Mouse (Mus musculus) cerebellum, postnatal 10 days (tissue): ENCODE measurements around the gene Pth2r.

Experiments used
- DNase-seq, 2 experiments: peaks; one replicate each; pipeline ENCODE4 v3.0.0; 2021; ENCODE audit warnings: mixed read lengths in 2 of 2

Gene Pth2r

DNA sequence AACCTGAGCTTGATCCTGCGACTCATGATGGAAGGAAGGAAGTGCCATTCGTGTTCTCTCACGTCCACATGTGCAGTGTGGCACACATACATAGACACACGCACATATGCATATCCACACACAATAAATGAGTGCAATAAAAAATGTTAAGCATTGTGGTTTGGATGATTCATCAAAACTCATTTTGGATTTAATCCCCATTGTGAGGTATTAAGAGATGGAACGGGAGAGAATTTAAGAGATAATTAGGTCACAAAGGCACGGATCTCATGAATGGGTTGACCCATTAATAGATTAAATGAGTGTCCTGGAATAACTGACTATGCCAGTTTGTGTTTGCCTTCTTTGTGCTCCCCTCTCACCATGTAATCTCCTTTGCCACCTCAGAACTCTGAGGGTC lies at the start of gene Pth2r:
Gene Pth2r, plus strand, starts transcription at position 301 of the 400 bp plus-strand sequence.
- no peak for DNase-seq

DNA sequence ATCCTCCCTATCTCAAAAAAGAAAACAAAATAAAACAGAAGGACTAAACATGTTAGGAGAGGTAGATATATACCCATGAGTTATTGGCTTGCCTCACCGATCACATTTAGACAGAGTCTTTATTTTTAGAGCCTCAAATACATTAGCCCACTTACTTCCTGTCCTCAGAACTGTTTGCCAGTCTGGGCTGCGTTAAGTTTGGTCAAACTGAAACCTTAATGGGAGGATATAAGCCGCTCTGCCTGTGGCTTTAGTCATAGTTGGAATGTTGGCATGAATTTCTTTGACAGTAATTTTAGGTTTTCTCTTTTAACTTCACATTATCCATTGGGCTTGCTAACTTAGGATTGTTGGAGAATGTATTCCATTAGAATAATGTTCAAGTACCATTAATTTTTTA lies 44.1 kb upstream of the Pth2r start:
- DNase-seq, result no peak

- DNase-seq, result no peak
Observed at GRCm38 (mm10) chr1:65245637-65246036, 36.2 kb upstream of the Pth2r start.

DNA sequence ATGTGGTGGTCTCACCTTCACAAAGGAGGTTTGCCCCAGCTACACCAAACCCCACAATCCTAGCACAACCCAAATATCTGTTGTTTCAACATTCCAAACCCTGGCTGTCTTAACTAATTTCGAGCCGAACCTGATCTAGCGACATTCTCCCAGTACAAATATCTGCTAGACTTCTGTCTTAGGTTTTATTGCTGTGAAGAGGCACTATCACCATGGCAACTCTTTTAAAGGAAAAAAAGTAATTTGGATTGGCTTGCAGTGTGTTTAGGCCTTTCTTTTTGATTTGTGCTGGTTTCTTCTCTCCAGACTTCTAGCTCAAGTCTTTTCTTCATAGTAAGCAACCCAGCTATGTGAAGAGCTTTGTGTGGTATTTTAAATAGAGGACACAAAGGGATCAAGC lies 1.4 kb upstream of the Pth2r start:
- DNase-seq, result no peak

DNA sequence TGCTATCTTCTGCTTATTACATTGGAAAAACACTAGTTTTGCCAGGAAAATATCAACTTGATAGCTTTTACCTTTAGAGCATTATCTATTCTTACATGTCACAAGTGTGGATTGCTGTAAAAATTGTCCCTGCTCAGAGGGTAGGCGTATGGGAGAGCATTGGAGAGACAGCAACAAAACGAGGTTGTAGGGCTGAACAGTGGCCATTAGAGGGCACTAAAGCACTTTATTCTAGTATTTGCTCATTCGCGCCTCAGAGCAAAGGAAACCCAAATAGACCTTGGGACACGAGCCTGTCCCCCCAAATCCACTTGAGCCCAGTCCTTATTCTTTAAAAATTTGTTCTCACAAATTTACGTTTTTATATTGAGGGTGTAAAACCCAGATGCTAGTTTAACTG lies 910 bp downstream of the Pth2r start:
- DNase-seq, result peak; percentile 71 to 81

- DNase-seq, result no peak
Observed at GRCm38 (mm10) chr1:65308476-65308875, 26.6 kb downstream of the Pth2r start.

GRCm38 (mm10) chr1:65311214-65311933 lies 29.5 kb downstream of the Pth2r start:
- DNase-seq, result peak; percentile 22 to 27

GRCm38 (mm10) chr1:65312118-65312517 lies 30.3 kb downstream of the Pth2r start:
- peak; percentile 72 to 82 for DNase-seq

GRCm38 (mm10) chr1:65312896-65313295 lies 31.0 kb downstream of the Pth2r start:
- peak; percentile 45 to 58 for DNase-seq

DNA sequence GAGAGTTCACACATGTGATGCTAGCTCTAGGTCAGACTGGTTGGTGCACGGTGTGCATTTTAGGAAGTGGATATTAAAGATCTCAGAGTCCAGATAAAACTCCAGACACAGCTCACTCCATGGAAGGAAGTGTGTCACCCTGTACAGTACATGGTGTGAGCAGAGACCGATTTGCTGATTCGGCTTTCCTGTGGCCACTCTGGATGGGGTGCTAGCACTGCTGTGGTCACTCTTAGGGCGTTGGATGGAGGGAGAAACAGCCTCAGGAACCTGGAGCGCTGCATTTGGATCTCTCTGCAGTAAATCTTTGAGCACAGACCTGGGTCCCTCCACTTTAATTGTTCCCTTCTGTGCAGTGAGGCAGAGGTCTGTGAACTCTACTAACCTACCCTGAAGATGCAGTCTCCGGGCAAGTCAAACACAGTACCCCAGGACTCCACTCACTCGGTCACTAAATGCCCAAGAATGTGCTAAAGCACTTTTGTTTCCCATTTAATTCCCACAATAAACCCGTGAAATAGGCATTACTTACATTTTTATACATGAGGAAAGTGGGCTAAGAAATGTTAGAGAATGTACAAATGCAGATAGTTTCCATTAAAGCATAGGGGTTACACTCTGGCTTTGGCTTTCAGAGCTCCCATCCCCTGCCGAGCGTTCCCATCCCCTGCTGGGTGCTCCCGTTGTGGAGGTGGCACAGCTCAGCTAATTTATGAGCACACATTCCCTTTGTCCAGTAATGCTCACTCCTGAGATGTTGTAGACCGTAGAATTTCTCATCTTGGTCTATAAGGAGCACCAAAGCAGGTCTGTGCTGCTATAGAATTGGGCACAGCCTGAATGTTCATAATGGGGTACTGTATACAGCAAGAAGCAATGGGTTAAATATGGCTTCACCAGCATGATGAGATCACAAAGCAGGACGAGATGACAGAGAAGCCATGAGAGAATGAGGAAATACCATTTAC lies 32.5 kb downstream of the Pth2r start:
- DNase-seq, result peak in 1 of 2 experiments; percentile 10

DNA sequence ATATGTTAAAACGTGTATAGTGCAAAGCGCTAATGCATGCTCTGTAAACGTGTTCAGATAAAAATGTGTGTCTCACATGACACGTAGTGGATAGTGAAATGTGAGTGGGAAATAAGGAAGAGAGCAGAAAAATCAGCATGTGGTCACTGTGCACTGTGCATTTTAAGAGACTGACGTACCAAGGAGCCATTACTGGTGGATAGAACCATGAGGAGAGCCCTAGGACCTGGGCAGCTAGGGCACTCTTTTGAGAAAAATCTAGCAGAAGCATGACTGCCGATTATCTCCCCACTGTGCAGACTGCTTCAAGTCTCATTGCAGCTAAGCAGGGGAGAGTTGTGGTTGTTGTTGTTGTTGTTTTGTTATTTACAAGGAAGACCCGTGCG lies 33.2 kb downstream of the Pth2r start:
- no peak for DNase-seq

- DNase-seq, result no peak
Observed at GRCm38 (mm10) chr1:65334026-65334425, 52.2 kb downstream of the Pth2r start.

GRCm38 (mm10) chr1:65337768-65338167 lies 55.9 kb downstream of the Pth2r start:
- DNase-seq, result no peak

DNA sequence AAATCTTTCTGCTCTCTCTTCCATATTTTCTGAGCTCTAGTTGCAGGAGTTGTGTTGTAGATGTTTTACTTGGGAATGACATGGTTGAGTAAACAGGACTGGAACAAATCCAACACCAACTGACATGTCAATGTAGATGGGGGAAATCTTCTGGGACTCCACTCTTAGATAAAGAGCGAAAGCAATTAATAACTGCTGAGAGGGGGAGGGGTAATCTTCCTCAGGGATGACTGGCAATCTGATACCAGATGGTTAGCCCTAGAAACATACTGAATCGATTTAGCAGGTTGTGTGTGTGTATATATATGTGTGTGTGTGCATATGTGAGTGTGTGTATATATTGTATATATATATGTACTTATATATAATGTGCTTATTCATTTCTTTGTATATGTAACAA lies 58.4 kb downstream of the Pth2r start:
- peak in 1 of 2 experiments; percentile 16 for DNase-seq

- DNase-seq, result no peak
Observed at GRCm38 (mm10) chr1:65352979-65353378, 71.1 kb downstream of the Pth2r start.

DNA sequence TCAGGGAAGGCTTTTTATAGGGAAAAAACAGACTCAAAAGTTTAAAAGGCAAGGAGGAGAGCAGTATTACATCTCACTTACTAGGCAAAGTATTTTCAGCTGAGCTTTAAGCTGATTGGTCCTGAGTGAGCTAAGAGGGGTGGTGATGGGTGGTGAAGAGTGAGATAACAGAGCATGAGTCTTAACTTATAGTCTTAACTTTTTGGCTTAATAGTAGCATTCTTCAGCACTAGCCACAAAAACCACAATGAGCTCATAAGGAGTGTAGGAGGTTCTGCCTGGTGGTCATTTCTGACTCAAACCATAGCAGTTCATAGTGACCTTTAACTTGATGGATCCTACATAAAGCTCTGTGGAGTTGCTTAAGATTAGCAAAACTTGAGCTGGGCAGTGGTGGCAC lies 72.3 kb downstream of the Pth2r start:
- DNase-seq, result no peak

- peak; percentile 67 to 73 for DNase-seq
Observed at GRCm38 (mm10) chr1:65388328-65388727, 106.5 kb downstream of the Pth2r start.

DNA sequence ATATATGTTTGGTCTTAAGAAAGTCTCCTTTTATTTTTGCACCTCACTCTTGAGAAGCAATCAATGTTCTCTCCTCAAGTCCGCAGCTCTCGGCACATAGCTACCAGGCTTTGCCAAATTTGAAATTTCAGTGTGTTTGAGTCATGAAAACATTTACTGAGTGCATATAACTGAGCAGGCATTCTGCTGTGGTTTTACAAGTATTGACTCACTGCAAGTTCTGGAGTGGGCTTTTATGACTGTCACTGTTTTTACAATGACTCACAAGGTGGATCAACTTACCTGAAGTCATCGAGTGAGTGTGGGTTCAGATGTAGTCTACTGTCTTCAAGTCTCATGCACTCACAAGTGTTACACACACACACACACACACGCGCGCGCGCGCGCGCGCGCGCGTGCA lies 107.8 kb downstream of the Pth2r start:
- no peak for DNase-seq

DNA sequence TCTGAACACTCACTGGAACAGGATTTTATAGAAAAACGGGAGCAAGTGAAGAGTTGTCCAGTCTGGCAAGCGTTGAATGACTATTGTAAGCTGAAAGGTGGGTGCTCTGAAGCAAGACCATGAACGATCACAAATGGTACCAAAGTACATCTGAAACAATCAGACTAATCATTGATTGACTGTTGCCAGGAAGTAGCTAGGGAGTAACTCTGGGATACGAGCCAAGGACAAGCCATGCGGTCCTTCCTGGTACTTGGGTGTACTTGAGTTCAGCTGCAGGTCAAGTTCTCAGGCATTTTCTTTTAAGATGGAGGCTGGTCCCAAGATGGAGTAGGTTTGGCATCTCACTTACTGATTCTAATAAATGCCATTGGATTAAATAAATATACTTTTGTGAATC lies 125.6 kb downstream of the Pth2r start:
- DNase-seq, result no peak

GRCm38 (mm10) chr1:65420909-65421308 lies 139.1 kb downstream of the Pth2r start:
- no peak for DNase-seq

DNA sequence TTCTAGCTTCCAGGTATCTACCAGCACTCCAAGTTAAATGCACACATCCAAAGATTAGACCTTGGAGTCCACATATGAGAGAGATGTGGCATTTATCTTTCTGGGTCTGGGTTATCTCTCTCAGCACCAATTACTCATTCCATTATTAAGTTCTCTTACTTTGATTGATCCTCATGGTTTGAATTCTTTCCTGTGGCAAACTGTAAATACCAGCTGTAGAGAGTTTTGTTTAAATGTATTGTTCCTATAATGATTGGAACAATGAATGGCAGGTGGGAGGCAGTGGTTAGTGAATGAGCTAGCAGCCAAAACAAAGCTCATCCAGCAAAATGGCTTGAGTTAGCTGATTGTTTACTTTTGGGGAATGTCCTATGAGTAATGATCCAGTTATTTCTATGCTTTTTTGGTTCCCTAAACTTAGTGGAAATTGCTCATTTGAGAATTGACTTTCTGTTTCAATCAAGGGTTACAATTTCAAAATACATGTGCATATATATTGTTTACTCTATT lies 140.7 kb downstream of the Pth2r start:
- no peak for DNase-seq
